Mouse (Mus musculus) small intestine, adult 2 months (tissue): ENCODE results near the gene Trabd2b.

ENCODE experiments used
- CTCF ChIP-seq: fragments of 200-500 bp; IDR thresholded peaks from 2 replicates; pipeline ENCODE4 v1.5.1; 2012; ENCODE audit warnings: low read depth, mild to moderate bottlenecking, control low read depth, inconsistent platforms, low read length, moderate library complexity, mixed read lengths; ENCODE audit not compliant: insufficient replicate concordance, insufficient read length; ENCODE audit errors: extremely low read depth
- POLR2A ChIP-seq: fragments of 200-500 bp; IDR thresholded peaks from 2 replicates; pipeline ENCODE4 v1.6.1; 2012; ENCODE audit warnings: low read depth, mild to moderate bottlenecking, control low read depth, inconsistent platforms, low read length, moderate library complexity

- TF ChIP-seq CTCF = no peak
- TF ChIP-seq POLR2A = no peak
Measured at GRCm38 (mm10) chr4:114509601-114510000, 103.1 kb downstream of the Trabd2b start.
